Mouse (Mus musculus) cerebellum, postnatal 4 days (tissue): Measurements from ENCODE around the gene Usp24.
"Not testable (repeated sequence)": the region's sequence is repeated elsewhere in the genome, so short reads cannot be mapped to it uniquely, and the experiment has no call there.

ENCODE experiments used
- DNase-seq, 2 experiments: peaks; one replicate each; pipeline ENCODE4 v3.0.0; 2022; ENCODE audit warnings: low spot score in 2 of 2, mixed read lengths in 1 of 2

The Usp24 gene

DNA sequence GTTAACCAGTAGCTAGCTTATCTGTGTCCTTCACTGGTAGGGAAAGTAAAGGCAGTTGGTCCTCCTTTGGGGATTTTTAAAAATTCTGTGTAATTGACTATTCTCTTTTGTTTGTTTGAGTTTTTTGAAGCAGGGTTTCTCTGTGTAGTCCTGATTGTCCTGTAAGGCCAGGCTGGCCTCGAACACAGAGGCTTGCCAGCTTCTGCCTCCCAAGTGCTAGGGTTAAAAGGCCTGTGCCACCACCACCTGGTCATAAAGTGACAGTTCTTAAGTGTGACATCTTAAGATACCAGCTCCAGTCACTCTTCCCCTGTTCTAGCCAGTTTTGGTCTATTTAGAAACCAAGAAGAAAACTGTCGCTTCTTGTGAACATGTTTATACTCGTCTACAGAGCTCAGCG lies 2.2 kb downstream of the Usp24 start:
- DNase-seq: no peak

GRCm38 (mm10) chr4:106318976-106319375 lies 3.0 kb downstream of the Usp24 start:
- DNase-seq: no peak

DNA sequence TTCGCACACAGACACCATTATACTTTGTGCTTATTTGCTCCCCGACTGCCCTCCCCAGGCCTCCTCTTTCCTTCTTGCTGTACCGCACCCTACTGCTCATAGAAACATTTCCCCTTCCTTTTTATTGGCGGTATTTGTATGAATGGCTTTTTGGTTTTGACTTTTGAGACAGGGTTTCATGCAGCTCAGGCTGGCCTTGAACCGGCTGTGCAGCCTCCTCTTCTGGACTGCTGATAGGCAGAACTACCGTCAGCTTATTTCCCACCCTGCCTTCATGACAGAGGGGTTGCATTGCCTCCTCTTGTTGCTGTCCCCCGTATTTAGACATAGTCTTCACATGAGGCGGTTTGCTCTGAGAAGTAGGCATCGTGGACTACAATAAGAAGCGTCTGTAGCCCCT lies 6.8 kb downstream of the Usp24 start:
- DNase-seq: no peak

GRCm38 (mm10) chr4:106323318-106323717 lies 7.3 kb downstream of the Usp24 start:
- no peak for DNase-seq

- no peak for DNase-seq
Measured at GRCm38 (mm10) chr4:106327436-106327835, 11.4 kb downstream of the Usp24 start.

GRCm38 (mm10) chr4:106328704-106329103 lies 12.7 kb downstream of the Usp24 start:
- DNase-seq: no peak

DNA sequence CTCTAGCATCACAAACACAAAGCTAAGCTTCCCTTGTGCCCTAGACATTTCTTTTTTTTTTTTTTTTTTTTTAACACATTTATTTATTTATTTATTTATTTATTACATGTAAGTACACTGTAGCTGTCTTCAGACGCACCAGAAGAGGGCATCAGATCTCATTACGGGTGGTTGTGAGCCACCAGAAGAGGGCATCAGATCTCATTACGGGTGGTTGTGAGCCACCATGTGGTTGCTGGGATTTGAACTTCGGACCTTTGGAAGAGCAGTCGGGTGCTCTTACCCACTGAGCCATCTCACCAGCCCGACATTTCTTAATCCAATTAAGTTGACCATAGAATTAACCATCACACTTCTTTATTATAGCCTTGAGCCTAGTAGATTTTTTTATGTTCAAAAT lies 13.2 kb downstream of the Usp24 start:
- not testable (repeated sequence) for DNase-seq

GRCm38 (mm10) chr4:106330371-106330819 lies 14.4 kb downstream of the Usp24 start:
- no peak for DNase-seq

- no peak for DNase-seq
Measured at GRCm38 (mm10) chr4:106333071-106333470, 17.1 kb downstream of the Usp24 start.

GRCm38 (mm10) chr4:106333584-106333983 lies 17.6 kb downstream of the Usp24 start:
- DNase-seq: no peak

DNA sequence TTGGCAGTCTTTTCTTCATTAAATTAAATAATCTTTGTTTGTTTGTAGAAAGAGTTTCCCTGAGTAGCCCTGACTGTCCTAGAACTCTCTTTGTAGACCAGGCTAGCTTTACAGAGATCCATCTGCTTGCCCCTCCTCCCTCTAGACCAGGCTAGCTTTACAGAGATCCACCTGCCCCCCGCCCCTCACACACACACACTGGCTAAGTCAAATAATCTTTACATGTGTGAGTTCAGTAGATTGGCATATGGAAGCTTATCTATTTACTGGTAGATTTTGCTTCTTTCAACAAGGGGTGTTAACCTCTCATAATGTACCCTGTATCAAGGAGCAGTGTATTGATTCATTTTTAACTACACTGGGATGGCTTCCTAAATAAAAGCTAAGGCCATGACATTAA lies 19.8 kb downstream of the Usp24 start:
- DNase-seq: no peak

GRCm38 (mm10) chr4:106347664-106348063 lies 31.7 kb downstream of the Usp24 start:
- DNase-seq: no peak

DNA sequence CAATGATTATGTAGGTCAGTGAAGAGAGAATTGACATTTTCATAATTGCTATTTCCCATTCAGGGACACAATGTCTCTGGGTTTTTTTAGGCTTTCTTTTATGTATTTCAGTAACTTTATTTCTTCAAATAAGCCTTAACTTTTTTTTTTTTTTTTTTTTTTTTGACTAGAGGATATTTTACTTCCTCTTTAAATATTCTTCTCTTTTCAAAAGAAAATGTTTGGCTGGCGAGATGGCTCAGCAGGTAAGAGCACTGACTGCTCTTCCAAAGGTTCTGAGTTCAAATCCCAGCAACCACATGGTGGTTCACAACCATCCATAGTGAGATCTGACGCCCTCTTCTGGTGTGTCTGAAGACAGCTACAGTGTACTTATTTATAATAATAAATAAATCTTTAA lies 39.0 kb downstream of the Usp24 start:
- DNase-seq: not testable (repeated sequence)

- no peak for DNase-seq
Measured at GRCm38 (mm10) chr4:106370013-106370412, 54.0 kb downstream of the Usp24 start.

DNA sequence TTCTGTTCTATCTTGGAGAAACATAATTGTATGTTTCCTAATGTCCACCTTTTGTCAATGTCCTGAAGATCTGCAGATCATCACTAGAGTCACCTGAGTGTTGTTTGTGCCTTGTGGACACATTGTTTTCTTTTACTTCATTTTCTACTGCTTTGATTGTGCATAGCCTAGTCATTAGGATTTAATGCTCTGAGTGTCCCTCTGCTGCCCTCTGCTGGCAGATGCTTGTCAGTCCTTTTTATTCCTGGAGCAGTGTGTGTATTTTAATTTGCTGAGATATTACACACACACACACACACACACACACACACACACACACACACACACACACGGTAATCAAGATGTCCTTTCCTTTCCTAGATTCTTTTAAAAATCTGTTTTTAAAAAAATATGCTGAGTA lies 59.8 kb downstream of the Usp24 start:
- peak; percentile 58 to 82 for DNase-seq

DNA sequence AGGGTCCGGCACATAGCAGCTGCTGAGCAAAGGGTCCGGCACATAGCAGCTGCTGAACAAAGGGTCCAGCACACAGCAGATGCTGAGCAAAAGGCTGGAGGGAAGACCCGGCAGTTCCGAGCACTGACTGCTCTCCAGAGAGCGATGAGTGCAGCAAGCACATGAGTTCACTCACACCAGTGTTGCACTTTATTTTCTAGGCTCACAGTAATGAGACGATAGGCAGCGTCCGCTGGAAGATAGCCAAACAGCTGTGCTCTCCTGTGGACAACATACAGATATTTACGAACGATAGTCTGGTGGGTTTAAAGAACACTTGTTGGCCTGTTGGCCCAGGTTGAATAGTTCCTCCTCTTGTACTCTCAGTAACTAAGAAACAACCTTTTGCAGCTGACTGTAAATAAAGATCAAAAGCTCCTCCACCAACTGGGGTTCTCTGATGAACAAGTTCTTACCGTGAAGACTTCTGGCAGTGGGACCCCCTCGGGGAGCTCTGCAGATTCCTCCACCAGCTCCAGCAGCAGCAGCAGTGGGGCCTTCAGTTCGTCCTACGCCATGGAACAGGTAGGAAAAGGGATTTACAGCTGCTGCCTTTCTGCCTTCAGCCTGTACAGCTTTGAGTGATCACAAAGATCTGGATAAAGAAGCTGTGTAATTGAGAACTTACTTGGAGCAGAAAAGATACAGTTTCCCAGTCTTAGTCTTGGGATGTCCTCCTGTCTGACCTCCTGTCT lies 63.0 kb downstream of the Usp24 start:
- DNase-seq: no peak

DNA sequence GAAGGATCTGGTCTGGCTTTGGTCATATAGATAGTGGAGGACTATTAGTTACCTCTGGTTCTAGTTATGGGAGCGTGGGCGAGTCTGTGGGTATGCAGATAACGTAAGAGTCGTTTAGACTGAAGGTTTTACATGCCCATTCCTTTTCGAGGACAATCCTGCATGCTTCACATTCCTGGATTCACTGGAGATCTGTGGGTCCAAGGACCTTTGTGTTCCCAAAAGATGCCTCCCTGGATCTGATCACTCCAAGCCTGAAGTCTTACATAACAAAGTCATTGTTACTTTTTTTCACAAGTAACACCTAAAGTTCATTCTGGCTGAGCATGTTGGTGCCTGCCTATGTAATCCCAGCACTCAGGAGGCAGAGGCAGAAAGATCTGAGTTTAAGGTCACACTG lies 65.1 kb downstream of the Usp24 start:
- DNase-seq: no peak

DNA sequence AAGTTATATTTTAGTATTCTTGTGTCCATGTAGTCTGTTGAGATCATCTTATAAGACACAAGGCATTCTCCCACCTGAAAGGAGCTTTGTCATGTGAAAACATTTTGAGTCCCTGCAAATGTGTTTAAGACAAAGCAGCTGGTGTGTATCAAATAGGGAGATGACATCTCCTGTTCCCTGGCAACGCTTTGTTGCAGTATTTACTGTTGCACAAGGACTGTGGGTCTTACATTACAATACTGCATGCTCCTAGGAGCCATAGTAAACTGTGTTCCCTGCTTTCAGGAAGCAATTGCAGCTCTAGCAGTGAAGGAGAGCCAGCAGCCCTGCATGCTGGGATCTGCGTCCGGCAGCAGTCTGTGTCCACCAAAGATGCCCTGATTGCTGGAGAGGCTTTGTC lies 73.9 kb downstream of the Usp24 start:
- DNase-seq: no peak

DNA sequence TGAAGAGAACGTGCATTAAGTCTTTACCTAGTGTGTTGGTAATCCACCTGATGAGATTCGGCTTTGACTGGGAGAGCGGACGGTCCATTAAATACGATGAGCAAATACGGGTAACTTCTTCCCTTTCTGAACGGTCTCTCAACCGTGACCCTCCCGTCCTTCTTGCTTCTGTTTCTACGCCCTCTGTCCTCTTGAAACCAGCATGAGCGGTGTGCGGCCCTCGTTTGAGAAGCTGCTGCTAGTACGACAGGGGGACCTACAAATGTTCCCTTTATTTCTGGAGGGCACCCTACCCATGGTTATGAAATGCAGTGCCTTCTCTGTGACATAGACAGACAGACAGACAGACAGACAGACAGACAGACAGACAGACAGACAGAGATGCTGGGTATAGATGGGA lies 93.6 kb downstream of the Usp24 start:
- DNase-seq: no peak

DNA sequence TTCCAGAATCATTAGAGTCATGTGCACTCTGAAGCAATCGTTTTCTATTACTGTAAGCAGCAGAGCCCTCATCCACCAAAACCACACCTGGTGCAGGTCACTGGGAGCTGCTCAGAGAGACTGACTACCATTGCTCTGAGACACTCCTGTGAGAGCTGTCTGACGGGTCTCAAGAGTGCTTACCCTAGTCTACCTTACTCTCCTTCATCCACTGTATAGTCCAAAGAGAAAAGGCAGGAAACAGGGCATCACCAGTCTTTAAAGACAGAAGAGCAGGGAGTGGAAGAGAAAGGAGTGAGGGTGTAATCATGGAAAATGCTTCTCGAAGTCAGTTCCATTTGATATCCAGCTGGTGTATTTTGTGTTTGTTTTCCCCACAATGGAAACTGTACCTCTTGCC lies 103.2 kb downstream of the Usp24 start:
- no peak for DNase-seq

DNA sequence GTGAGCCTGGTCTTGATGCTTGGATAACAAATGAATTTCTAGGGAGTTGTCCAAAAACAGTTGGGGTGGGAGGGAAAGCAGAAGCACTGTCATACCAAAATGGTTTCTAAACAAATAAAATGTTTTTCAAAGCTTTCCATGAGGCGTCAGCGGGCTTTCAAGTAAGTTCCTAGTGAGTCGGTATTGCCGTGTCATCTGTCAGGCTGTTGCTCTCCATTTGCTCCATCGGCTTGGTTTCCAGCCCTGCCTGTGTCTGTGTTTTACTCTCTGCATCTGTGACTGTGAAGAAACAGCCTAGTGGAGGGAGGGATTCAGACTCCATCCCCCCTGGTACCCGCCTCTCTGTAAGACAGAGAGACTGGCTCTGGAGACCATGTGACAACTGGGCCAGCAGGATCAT lies 103.8 kb downstream of the Usp24 start:
- DNase-seq: no peak

DNA sequence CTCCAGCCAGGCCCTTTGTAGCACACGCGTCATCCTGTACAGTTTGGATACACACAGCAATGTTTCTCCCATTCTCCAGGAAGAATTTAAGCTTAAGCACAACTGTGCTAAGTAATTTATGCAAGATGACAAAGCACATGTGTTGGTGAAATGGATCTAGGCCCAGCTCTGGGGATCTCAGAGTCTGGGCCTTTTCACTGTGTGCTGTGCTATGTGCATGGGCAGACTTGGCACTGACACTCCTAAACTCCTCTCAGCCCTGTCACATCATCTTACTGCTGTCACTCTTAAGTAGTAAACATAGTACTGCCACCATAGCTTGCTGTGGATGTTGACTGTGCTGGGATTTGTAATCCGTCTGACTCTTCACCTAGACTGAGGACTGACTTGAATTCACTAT lies 106.6 kb downstream of the Usp24 start:
- no peak for DNase-seq

GRCm38 (mm10) chr4:106424560-106424959 lies 108.5 kb downstream of the Usp24 start:
- no peak for DNase-seq

DNA sequence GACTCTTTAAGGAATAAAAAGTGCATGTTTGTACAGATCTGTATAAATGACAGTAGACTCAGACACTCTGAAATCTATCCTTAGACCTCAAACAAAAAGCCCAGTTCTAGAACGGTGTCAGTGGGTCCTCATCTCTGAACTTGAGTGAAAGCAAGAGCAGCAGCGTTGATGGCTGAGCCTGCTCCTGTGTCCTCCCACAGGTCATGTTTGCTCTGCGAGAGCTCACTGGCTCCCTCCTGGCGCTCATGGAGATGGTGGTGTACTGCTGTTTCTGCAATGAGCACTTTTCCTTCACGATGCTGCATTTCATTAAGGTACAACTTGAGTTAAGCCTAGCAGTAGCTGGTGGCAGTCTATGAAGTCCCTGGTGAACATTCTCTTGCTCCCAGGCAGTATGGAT lies 110.3 kb downstream of the Usp24 start:
- no peak for DNase-seq
